Mouse (Mus musculus): ENCODE results near the gene Fbp2. TPM values are rescaled to one million over a fixed set of nuclear protein-coding genes. Genes with fewer than 3 reads are reported as not detected.

Gene Fbp2
- total and polyA plus RNA-seq, 3 experiments = 0.13 to 0.16 TPM; not detected in 1

GRCm38 (mm10) chr13:62887712-62888441 is 29.7 kb upstream of the Fbp2 start, which contains the start of gene Fbp1:
Gene Fbp1 (minus strand): TSS chr13:62888282.
- H3K4me1 ChIP-seq (ENCODE audit: control insufficient read depth in 1 of 2, insufficient read depth in 2 of 2) = no peaks in the 10 kb centered on the region

GRCm38 (mm10) chr13:62884536-62884935 is 26.3 kb upstream of the Fbp2 start:
- dilution Hi-C loops (cut with MboI; ENCODE audit: extremely low pct_ligation_motif_present, extremely low pct_unique_long_range_greater_than_20kb, low sequenced_read_pairs) (no loop called here), in situ Hi-C loops (cut with MboI; ENCODE audit: low pct_ligation_motif_present, low pct_unique_long_range_greater_than_20kb, low sequenced_read_pairs) (no loop called here)
- Histone ChIP-seq H3K27ac (ENCODE audit: insufficient read depth, low read depth) (no peak overlapping the region), H3K4me2 (ENCODE audit: insufficient read depth, low read depth, poor library complexity, severe bottlenecking) (no peak overlapping the region), H3K9ac (ENCODE audit: insufficient read depth, low read depth) (no peak overlapping the region), H3K4me1 (ENCODE audit: control insufficient read depth in 1 of 2, insufficient read depth in 2 of 2) (peaks cover 0 to 12% of the 10 kb centered on the region in 2 experiments; a peak in 2 of 4 replicates), H3K27me3 (replicated peaks) (peaks cover 3% of the 10 kb centered on the region), H3K4me3 (replicated peaks in 1 of 3; ENCODE audit: low read depth in 2 of 3, low read length in 2 of 3, poor library complexity in 1 of 3) (no peak overlapping the region), H3K9me3 (replicated peaks; ENCODE audit: low read length) (no peaks in the 10 kb centered on the region), H3K36me3 (replicated peaks in 1 of 2; ENCODE audit: control insufficient read depth in 1 of 2, insufficient read depth in 1 of 2, low read length in 1 of 2) (no peaks in the 10 kb centered on the region), H3K79me2 (replicated peaks; ENCODE audit: control insufficient read depth, extremely low read depth, insufficient read depth, poor library complexity, severe bottlenecking) (no peaks in the 10 kb centered on the region)
- no peak for DNase-seq (ENCODE audit: extremely low read depth)
- TF ChIP-seq ZC3H11A (IDR thresholded peaks at IDR 0.05; ENCODE audit: low read depth, low read length) = no peak
- no peak for TF ChIP-seq BHLHE40 (IDR thresholded peaks at IDR 0.05; ENCODE audit: low read depth, low read length)
- TF ChIP-seq CTCF (conservative IDR thresholded peaks at IDR 0.05 in 1 of 2, IDR thresholded peaks at IDR 0.05 in 1 of 2; ENCODE audit: low read depth in 2 of 2, low read length in 2 of 2) = no peak
- no peak for TF ChIP-seq ZNF384 (IDR thresholded peaks at IDR 0.05; ENCODE audit: low read depth, low read length)
- TF ChIP-seq MXI1 (IDR thresholded peaks at IDR 0.05; ENCODE audit: low read depth, low read length) = no peak
- no peak for TF ChIP-seq POLR2AphosphoS2 (IDR thresholded peaks at IDR 0.05; ENCODE audit: low read depth, low read length)
- TF ChIP-seq IRF4 (IDR thresholded peaks at IDR 0.05; ENCODE audit: low read depth, low read length) = no peak
- TF ChIP-seq ELF1 (IDR thresholded peaks at IDR 0.05; ENCODE audit: low read depth, low read length) = no peak
- TF ChIP-seq HCFC1 (IDR thresholded peaks at IDR 0.05; ENCODE audit: low read depth, low read length) = no peak
- TF ChIP-seq EP300 (IDR thresholded peaks at IDR 0.05; ENCODE audit: low read length) = no peak
- no peak for TF ChIP-seq NELFE (IDR thresholded peaks at IDR 0.05; ENCODE audit: low read depth, low read length)
- no peak for TF ChIP-seq E2F4 (IDR thresholded peaks at IDR 0.05; ENCODE audit: insufficient replicate concordance, low read depth, low read length)
- no peak for TF ChIP-seq GABPA (IDR thresholded peaks at IDR 0.05; ENCODE audit: insufficient replicate concordance, low read depth, low read length)
- no peak for TF ChIP-seq UBTF (IDR thresholded peaks at IDR 0.05; ENCODE audit: low read depth, low read length)

More at GRCm38 (mm10) chr13:62887712-62888441, 29.7 kb upstream of the Fbp2 start, which contains the start of gene Fbp1:
- H3K27ac ChIP-seq (ENCODE audit: insufficient read depth, low read depth) = no peak within 1 kb of the TSS
- no peak within 1 kb of the TSS for H3K4me3 ChIP-seq (replicated peaks in 1 of 3; ENCODE audit: low read depth in 2 of 3, low read length in 2 of 3, poor library complexity in 1 of 3)
- peaks cover 7% of the 10 kb centered on the region for H3K27me3 ChIP-seq (replicated peaks)
- dilution Hi-C loops (cut with MboI; ENCODE audit: extremely low pct_ligation_motif_present, extremely low pct_unique_long_range_greater_than_20kb, low sequenced_read_pairs) = no loop called here
- in situ Hi-C loops (cut with MboI; ENCODE audit: low pct_ligation_motif_present, low pct_unique_long_range_greater_than_20kb, low sequenced_read_pairs) = no loop called here
- H3K4me2 ChIP-seq (ENCODE audit: insufficient read depth, low read depth, poor library complexity, severe bottlenecking) = no peak within 1 kb of the TSS
- no peaks in the 10 kb centered on the region for H3K79me2 ChIP-seq (replicated peaks; ENCODE audit: control insufficient read depth, extremely low read depth, insufficient read depth, poor library complexity, severe bottlenecking)
- no peaks in the 10 kb centered on the region for H3K36me3 ChIP-seq (replicated peaks in 1 of 2; ENCODE audit: control insufficient read depth in 1 of 2, insufficient read depth in 1 of 2, low read length in 1 of 2)
- no peak for DNase-seq (ENCODE audit: extremely low read depth)
- no peaks in the 10 kb centered on the region for H3K9me3 ChIP-seq (replicated peaks; ENCODE audit: low read length)
- TF ChIP-seq USF1 (IDR thresholded peaks at IDR 0.05; ENCODE audit: low read depth, low read length) (no peak), IRF4 (IDR thresholded peaks at IDR 0.05; ENCODE audit: low read depth, low read length) (no peak), MAZ (IDR thresholded peaks at IDR 0.05; ENCODE audit: low read depth, low read length) (no peak), USF2 (conservative IDR thresholded peaks at IDR 0.05; ENCODE audit: low read depth, low read length) (no peak), NRF1 (IDR thresholded peaks at IDR 0.05; ENCODE audit: low read depth, low read length) (no peak), ZKSCAN1 (IDR thresholded peaks at IDR 0.05; ENCODE audit: borderline replicate concordance, low read depth, low read length) (no peak), MAX (IDR thresholded peaks at IDR 0.05; ENCODE audit: low read length) (no peak), UBTF (IDR thresholded peaks at IDR 0.05; ENCODE audit: low read depth, low read length) (no peak), TBP (conservative IDR thresholded peaks at IDR 0.05; ENCODE audit: low read depth, low read length) (no peak), MAFK (IDR thresholded peaks at IDR 0.05; ENCODE audit: insufficient replicate concordance, low read length) (no peak), ETS1 (conservative IDR thresholded peaks at IDR 0.05; ENCODE audit: low read depth, low read length) (no peak), E2F4 (IDR thresholded peaks at IDR 0.05; ENCODE audit: insufficient replicate concordance, low read depth, low read length) (no peak), ELF1 (IDR thresholded peaks at IDR 0.05; ENCODE audit: low read depth, low read length) (no peak), JUN (IDR thresholded peaks at IDR 0.05; ENCODE audit: insufficient read depth, low read depth, low read length) (no peak), BHLHE40 (IDR thresholded peaks at IDR 0.05; ENCODE audit: low read depth, low read length) (no peak), NELFE (IDR thresholded peaks at IDR 0.05; ENCODE audit: low read depth, low read length) (no peak), RAD21 (IDR thresholded peaks at IDR 0.05; ENCODE audit: low read depth, low read length) (no peak), CHD2 (IDR thresholded peaks at IDR 0.05; ENCODE audit: low read length) (no peak), ZMIZ1 (IDR thresholded peaks at IDR 0.05; ENCODE audit: low read depth, low read length) (no peak), RCOR1 (conservative IDR thresholded peaks at IDR 0.05; ENCODE audit: low read depth, low read length) (no peak)
- no peak within 1 kb of the TSS for H3K9ac ChIP-seq (ENCODE audit: insufficient read depth, low read depth)
